Mouse (Mus musculus) liver, embryonic 12.5 days (tissue): ENCODE results near the gene Col4a3. TPM values are rescaled to one million over a fixed set of nuclear protein-coding genes. Genes with fewer than 3 reads are reported as not detected.
A peak's percentile ranks its signal among the peaks of the same experiment; 100 is the strongest.

ENCODE experiments used
- ATAC-seq: fragments of 200-750 bp; cut with Nextera tagmentation; 2 replicates; pipeline ENCODE4 v1.8.0; 2017; ENCODE audit warnings: moderate number of reproducible peaks, mild to moderate bottlenecking, moderate library complexity
- H3K27ac ChIP-seq: fragments of 300-500 bp; sonication (generic); 2 replicates; pipeline ENCODE4 v1.5.1; 2016; ENCODE audit warnings: mild to moderate bottlenecking
- H3K27me3 ChIP-seq: fragments of 300-500 bp; sonication (generic); replicated peaks from 2 replicates; pipeline ENCODE4 v1.6.1; 2016; ENCODE audit warnings: mild to moderate bottlenecking, moderate library complexity
- H3K36me3 ChIP-seq: fragments of 300-500 bp; sonication (generic); 2 replicates; pipeline ENCODE4 v1.6.1; 2016; ENCODE audit warnings: mild to moderate bottlenecking, moderate library complexity
- H3K4me1 ChIP-seq: fragments of 300-500 bp; sonication (generic); 2 replicates; pipeline ENCODE4 v1.6.1; 2016
- H3K4me2 ChIP-seq: fragments of 300-500 bp; sonication (generic); 2 replicates; pipeline ENCODE4 v1.6.1; 2016; ENCODE audit warnings: mild to moderate bottlenecking, moderate library complexity
- H3K4me3 ChIP-seq: fragments of 300-500 bp; sonication (generic); 2 replicates; pipeline ENCODE4 v1.5.1; 2016; ENCODE audit warnings: mild to moderate bottlenecking, moderate library complexity
- H3K9ac ChIP-seq: fragments of 300-500 bp; sonication (generic); 2 replicates; pipeline ENCODE4 v1.6.1; 2016; ENCODE audit warnings: mild to moderate bottlenecking, moderate library complexity
- H3K9me3 ChIP-seq: fragments of 300-500 bp; sonication (generic); replicated peaks from 2 replicates; pipeline ENCODE4 v1.6.1; 2016; ENCODE audit warnings: mild to moderate bottlenecking, moderate library complexity
- WGBS: fragments of 180-500 bp; shearing (Covaris S2); methylation state at CpG from one replicate; pipeline ENCODE4 v1.1.7; 2016; ENCODE audit not compliant: insufficient replicate concordance; 5-methylcytosine and 5-hydroxymethylcytosine counted together
- polyA plus RNA-seq: library from polyadenylated mRNA; unstranded; fragments of >200 nt; fragmentation: Nextera tagmentation; extraction: Ambion mirVana; gene quantifications from 2 replicates; pipeline ENCODE4 v1.2.1, GENCODE M21; 2016

Gene Col4a3
- polyA plus RNA-seq, 1 experiment from 2014 or later: 0.15 TPM

DNA sequence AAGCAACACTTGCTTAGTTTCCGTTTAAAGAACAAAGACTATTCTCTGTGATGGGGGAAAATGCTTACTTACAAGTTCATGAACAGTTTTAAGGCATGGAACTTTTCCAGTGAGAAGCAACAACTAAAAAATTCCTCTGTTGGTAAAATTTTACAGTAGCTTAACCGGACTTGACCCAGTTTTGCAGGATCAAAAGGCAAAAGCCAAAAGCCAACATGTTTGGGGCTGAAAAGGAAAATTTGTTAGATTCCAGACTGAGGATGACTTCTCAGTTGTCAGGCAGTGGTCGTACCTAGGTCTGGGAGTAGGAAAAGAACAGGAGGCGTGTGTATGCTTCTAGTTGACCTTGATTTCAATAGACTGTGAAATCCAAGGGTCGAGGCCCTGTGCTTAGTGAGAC lies 31.3 kb downstream of the Col4a3 start:
- Histone ChIP-seq H3K4me1 (no peaks in the 10 kb centered on the region), H3K27ac (no peak overlapping the region), H3K9me3 (no peaks in the 10 kb centered on the region), H3K4me3 (no peak overlapping the region), H3K36me3 (no peaks in the 10 kb centered on the region), H3K4me2 (no peak overlapping the region), H3K9ac (no peak overlapping the region), H3K27me3 (peaks cover 23% of the 10 kb centered on the region)
- 56% methylated on average over 5 of the region's 5 CpGs for WGBS
- no peak for ATAC-seq

DNA sequence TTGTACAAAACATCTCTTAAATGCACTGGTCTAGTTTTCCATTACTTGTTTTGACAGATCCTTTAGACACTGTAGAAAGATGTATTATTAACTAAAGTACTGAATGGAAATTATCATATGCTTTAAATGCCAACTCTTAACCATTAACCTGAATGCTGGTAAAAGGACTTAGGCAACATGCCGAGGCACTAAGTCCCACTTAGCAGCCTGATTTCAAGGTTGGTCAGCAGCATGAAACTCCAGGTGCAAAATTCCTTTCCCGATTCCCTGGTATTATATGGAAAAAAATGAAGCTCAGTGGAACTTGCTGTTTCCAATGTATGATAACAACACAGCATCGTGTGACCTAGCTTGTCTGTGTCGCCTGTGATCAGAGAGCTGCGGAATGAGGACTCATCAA lies 31.9 kb downstream of the Col4a3 start:
- H3K27me3 ChIP-seq: peaks cover 23% of the 10 kb centered on the region
- no peak overlapping the region for H3K9ac ChIP-seq
- no peak overlapping the region for H3K27ac ChIP-seq
- ATAC-seq: no peak
- no peaks in the 10 kb centered on the region for H3K36me3 ChIP-seq
- WGBS: 51% methylated on average over 5 of the region's 5 CpGs
- H3K4me2 ChIP-seq: no peak overlapping the region
- no peak overlapping the region for H3K4me3 ChIP-seq
- H3K4me1 ChIP-seq: no peaks in the 10 kb centered on the region
- H3K9me3 ChIP-seq: no peaks in the 10 kb centered on the region

DNA sequence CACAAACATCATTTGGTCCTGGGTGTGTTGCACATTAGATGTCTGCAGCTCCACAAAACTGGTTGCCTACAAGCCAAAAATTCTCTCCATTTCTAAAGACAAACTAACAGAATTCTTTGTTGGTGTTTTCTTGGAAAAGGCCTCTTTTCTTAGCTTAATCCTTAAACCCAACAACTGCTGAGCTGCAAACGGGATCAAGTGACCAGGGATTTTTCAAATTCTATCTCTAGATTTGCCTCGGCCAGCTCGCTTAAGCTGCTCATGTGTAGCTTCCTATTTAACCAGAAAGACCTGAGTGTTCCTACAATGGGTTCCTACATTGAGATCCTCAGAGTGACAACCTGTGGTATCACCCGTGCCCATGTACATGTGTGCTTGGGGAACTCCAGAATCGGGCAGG lies 33.3 kb downstream of the Col4a3 start:
- Histone ChIP-seq H3K36me3 (no peaks in the 10 kb centered on the region), H3K4me3 (no peak overlapping the region), H3K4me2 (no peak overlapping the region), H3K4me1 (peaks cover 7% of the 10 kb centered on the region; the same call in 1 of the 2 replicates), H3K27me3 (peaks cover 23% of the 10 kb centered on the region), H3K9ac (no peak overlapping the region), H3K27ac (no peak overlapping the region), H3K9me3 (no peaks in the 10 kb centered on the region)
- WGBS: 62% methylated on average over 5 of the region's 5 CpGs
- no peak for ATAC-seq

DNA sequence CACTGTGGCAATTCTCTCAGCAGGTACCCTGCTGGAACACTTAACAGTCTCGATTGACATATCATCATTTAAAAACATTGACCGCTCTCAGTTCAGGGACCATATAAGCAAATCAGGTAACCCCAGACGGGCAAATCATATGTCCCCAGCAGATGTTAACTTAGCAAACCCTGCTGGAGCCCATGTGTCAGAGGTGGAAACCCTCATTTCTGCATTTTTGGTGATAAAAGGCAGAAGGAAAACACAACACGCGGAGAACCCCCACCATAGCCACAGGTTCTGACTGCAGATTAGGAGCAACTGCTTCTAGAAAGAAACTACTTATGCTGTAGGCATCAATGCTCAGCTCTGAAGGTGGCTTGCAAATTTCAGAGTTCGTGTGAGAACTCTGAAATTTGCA lies 38.2 kb downstream of the Col4a3 start:
- ATAC-seq: peak; percentile 68
- H3K4me2 ChIP-seq: peak overlapping the region; percentile 18

DNA sequence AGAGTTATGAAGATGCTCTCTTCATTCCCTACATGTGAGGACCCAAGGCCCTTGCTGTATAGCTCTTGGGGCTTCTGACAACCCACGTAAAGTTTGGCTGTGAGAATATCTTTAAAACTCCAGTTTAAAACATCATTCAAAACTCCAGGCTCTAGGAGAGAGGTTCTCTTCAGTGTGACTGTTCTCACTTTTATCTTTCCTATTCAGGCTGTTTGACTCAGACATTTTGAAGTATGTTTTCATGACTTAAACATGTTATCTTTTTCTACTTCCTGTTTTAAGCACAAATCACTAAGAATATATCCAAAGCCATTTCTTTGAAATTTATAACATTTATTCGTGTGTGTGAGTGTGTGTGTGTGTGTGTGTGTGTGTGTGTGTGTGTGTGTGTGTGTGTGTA lies 38.8 kb downstream of the Col4a3 start:
- H3K9ac ChIP-seq: no peak overlapping the region
- no peak overlapping the region for H3K4me3 ChIP-seq
- no peaks in the 10 kb centered on the region for H3K36me3 ChIP-seq
- no peak overlapping the region for H3K27ac ChIP-seq
- no peaks in the 10 kb centered on the region for H3K9me3 ChIP-seq
- H3K27me3 ChIP-seq: no peaks in the 10 kb centered on the region
- WGBS: 37% methylated on average over 2 of the region's 2 CpGs
- peak overlapping the region; percentile 18; the same call in 1 of the 2 replicates for H3K4me2 ChIP-seq
- ATAC-seq: no peak
- H3K4me1 ChIP-seq: peaks cover 30% of the 10 kb centered on the region

More for the DNA sequence above, 38.2 kb downstream of the Col4a3 start:
- Histone ChIP-seq H3K9ac (no peak overlapping the region), H3K27me3 (no peaks in the 10 kb centered on the region), H3K4me3 (no peak overlapping the region), H3K9me3 (no peaks in the 10 kb centered on the region), H3K27ac (no peak overlapping the region), H3K36me3 (no peaks in the 10 kb centered on the region), H3K4me1 (peaks cover 30% of the 10 kb centered on the region)
- WGBS: 29% methylated on average over 6 of the region's 6 CpGs

DNA sequence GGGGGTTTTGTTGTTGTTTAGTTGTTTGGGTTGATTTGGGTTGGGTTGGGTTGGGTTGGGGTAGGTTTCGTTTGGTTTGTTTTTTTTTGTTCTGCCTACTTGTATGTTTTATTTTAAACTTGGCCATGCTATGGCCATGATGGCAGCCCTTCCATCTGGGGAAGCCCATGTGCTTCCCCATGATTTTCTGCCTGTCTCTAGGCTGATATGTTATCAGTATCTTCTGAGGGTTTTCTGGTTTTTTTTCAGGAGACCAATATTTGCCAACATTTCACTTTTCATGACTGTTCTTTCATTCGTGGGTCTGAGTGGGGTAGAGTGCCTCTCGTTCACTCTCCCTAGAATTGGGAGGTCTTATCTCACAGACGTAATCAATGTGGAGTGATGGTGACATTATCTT lies 40.9 kb downstream of the Col4a3 start:
- Histone ChIP-seq H3K36me3 (no peaks in the 10 kb centered on the region), H3K27me3 (no peaks in the 10 kb centered on the region), H3K4me2 (peak overlapping the region; percentile 3; the same call in 1 of the 2 replicates), H3K4me3 (no peak overlapping the region), H3K9me3 (no peaks in the 10 kb centered on the region), H3K4me1 (peaks cover 30% of the 10 kb centered on the region), H3K27ac (no peak overlapping the region), H3K9ac (no peak overlapping the region)
- ATAC-seq: peak; percentile 68
- 15% methylated on average over 4 of the region's 4 CpGs for WGBS

DNA sequence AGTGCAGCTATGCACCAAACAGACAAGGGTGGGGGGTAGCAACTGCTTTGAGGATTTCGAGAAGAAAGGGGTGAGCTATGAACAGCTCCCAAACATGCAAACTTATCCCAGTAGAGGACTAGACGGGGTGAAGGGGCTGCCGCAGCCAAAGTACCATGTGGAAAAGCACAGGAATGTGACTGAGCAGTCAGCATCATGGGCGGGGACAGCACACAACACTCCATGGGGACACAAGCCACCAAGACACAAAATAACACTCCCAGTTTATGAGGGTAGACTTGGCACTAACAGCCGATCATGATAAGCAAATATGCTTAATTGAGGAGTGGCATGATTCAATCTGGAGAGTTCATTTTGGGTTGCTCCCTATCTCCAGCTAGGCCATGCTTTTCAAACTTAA lies 42.8 kb downstream of the Col4a3 start:
- peaks cover 28% of the 10 kb centered on the region for H3K4me1 ChIP-seq
- H3K9ac ChIP-seq: no peak overlapping the region
- no peak for ATAC-seq
- WGBS: 70% methylated on average over 5 of the region's 5 CpGs
- no peak overlapping the region for H3K4me3 ChIP-seq
- H3K9me3 ChIP-seq: no peaks in the 10 kb centered on the region
- no peaks in the 10 kb centered on the region for H3K27me3 ChIP-seq
- H3K4me2 ChIP-seq: no peak overlapping the region
- H3K27ac ChIP-seq: no peak overlapping the region
- no peaks in the 10 kb centered on the region for H3K36me3 ChIP-seq

DNA sequence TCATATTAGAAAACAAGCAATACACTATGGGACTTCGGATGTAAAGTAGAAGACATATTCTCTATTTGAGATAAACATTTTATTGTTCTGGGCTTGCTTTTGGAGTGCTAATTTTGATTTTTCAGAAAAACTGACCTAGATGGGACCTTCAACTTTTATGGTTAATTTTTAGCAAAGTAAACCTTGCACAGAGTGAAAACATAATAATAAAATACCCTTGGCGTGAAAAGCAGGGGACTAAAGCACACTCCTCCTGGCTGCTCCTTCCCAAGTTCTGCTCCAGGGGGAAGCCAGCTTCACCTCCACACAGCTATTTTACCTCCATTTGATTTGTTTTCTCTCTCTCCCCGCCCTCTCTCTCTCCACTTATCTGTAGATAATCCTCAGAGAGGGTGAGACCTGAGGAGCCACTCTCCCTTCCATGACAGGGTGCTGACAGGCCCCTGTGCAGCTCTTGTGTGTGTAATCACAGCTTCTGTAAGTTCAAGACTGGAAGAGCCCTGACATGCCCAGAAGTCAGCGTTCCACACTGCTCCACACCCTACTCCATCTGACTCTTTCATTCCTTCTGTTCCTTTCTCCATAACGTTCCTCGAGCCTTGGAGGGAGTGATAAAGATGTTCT lies 44.6 kb downstream of the Col4a3 start:
- Histone ChIP-seq H3K9ac (no peak overlapping the region), H3K9me3 (no peaks in the 10 kb centered on the region), H3K4me2 (no peak overlapping the region), H3K27me3 (no peaks in the 10 kb centered on the region), H3K36me3 (no peaks in the 10 kb centered on the region), H3K27ac (no peak overlapping the region), H3K4me3 (no peak overlapping the region), H3K4me1 (peaks cover 15% of the 10 kb centered on the region)
- no peak for ATAC-seq
- 42% methylated on average over 6 of the region's 6 CpGs for WGBS

DNA sequence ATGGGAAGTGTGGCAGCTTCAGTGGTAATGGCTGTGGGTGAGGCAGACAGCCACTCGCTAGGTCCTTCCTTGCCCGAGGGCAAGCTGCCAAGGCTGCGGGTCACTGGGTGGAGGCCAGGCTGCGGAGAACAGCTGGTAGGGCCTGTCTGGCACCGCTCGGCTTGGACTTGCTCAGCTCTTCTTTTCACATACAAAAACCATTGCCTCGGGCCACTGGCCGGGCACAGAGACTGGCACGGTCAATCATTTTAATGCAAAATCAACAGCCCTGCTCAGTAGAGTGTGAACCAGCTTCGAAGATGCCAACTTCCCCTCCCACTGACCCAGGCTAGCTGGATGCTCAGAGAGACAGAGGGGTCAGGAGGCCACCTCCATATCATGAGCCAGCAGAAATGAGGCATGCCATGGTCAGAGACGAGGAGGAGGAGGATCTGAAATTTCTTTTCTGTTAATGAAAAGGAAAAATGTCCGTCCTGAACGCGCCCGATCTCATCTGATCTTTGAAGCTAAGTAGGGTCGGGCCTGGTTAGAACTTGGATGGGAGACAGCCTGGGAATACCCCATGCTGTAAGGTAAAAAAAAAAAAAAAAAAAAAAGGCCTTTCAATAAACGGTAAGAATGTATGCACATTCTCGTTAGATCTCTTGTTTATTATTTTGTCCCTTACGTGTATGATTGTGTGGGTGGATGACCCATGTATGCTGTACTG lies 48.0 kb downstream of the Col4a3 start:
- Histone ChIP-seq H3K9me3 (no peaks in the 10 kb centered on the region), H3K9ac (no peak overlapping the region), H3K4me2 (no peak overlapping the region), H3K27me3 (no peaks in the 10 kb centered on the region), H3K4me3 (no peak overlapping the region), H3K4me1 (peaks cover 13% of the 10 kb centered on the region), H3K36me3 (no peaks in the 10 kb centered on the region), H3K27ac (no peak overlapping the region)
- no peak for ATAC-seq
- WGBS: 83% methylated on average over 19 of the region's 19 CpGs

DNA sequence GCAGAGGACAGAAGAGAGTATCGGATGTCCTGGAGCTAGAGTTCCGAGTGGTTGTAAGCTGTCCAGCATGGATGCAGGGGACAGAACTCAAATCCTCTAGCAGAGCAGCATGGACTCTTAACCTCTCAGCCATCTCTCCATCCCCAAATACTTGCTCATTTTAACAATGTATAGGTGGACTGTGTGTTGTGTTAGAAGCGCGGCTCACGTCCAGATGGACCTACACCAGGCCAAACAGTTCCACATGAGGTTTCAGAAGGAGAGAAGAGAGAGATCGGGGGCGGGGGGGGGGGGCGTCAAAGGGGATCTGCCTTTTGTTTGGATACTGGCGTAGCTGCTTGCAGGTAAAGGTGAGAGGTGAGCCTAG lies 48.5 kb downstream of the Col4a3 start:
- WGBS: 71% methylated on average over 9 of the region's 9 CpGs
- H3K4me2 ChIP-seq: no peak overlapping the region
- H3K36me3 ChIP-seq: no peaks in the 10 kb centered on the region
- ATAC-seq: no peak
- peaks cover 13% of the 10 kb centered on the region for H3K4me1 ChIP-seq
- no peaks in the 10 kb centered on the region for H3K27me3 ChIP-seq
- H3K9ac ChIP-seq: no peak overlapping the region
- no peak overlapping the region for H3K4me3 ChIP-seq
- H3K9me3 ChIP-seq: no peaks in the 10 kb centered on the region
- no peak overlapping the region for H3K27ac ChIP-seq

DNA sequence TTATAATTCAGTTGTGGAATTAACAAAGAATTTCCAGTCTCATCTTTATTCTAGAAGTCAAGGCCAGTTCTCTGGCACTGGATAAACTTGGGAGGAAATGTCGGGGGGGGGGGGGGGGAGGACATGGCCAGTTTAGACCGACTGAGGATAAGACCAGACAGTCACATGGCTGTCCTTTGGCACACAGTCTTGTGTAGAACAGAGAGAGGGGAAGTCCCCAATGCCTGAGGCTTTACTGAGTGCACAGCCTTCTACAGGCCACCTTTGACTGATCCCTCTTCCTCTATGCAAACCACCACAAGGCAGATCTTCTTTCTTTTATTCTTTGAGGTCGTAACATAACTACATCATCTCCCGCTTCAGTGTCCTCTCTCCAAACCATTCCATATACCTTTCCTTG lies 49.6 kb downstream of the Col4a3 start:
- Histone ChIP-seq H3K27ac (no peak overlapping the region), H3K9me3 (no peaks in the 10 kb centered on the region), H3K4me3 (no peak overlapping the region), H3K9ac (no peak overlapping the region), H3K36me3 (no peaks in the 10 kb centered on the region), H3K4me1 (peaks cover 20% of the 10 kb centered on the region), H3K27me3 (no peaks in the 10 kb centered on the region), H3K4me2 (no peak overlapping the region)
- WGBS: 70% methylated on average over 4 of the region's 4 CpGs
- no peak for ATAC-seq

DNA sequence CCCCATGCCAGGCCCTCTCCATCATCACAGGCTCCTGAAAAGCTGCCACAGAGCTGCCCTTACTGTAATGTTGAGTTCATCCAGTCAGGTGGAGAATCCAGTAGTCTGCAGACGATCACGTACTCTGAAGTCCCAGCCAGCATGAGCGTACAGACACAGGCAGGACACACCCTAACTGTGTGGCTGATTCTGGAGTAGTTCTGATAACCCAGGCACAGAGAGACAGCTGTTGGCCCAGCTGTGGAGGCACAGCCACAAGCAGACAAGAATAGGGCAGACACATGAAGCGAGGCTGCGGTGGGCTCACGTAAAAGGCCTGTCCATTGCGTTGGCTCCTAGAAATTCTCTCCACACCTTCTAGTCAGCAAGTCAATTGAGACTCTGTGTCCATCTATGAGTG lies 50.7 kb downstream of the Col4a3 start:
- no peaks in the 10 kb centered on the region for H3K27me3 ChIP-seq
- 0 out of 2 replicates have a peak overlapping the region, but pooled peaks have one; percentile 12 for H3K9ac ChIP-seq
- peak overlapping the region; percentile 40 for H3K4me2 ChIP-seq
- peak; percentile 100 for ATAC-seq
- H3K4me3 ChIP-seq: no peak overlapping the region
- 30% methylated on average over 7 of the region's 7 CpGs for WGBS
- H3K36me3 ChIP-seq: no peaks in the 10 kb centered on the region
- no peaks in the 10 kb centered on the region for H3K9me3 ChIP-seq
- H3K27ac ChIP-seq: peak overlapping the region; percentile 66; the same call in 1 of the 2 replicates
- H3K4me1 ChIP-seq: peaks cover 22% of the 10 kb centered on the region
